ENCODE assay signal across 8 mouse cellular contexts in the genomic region with DNA sequence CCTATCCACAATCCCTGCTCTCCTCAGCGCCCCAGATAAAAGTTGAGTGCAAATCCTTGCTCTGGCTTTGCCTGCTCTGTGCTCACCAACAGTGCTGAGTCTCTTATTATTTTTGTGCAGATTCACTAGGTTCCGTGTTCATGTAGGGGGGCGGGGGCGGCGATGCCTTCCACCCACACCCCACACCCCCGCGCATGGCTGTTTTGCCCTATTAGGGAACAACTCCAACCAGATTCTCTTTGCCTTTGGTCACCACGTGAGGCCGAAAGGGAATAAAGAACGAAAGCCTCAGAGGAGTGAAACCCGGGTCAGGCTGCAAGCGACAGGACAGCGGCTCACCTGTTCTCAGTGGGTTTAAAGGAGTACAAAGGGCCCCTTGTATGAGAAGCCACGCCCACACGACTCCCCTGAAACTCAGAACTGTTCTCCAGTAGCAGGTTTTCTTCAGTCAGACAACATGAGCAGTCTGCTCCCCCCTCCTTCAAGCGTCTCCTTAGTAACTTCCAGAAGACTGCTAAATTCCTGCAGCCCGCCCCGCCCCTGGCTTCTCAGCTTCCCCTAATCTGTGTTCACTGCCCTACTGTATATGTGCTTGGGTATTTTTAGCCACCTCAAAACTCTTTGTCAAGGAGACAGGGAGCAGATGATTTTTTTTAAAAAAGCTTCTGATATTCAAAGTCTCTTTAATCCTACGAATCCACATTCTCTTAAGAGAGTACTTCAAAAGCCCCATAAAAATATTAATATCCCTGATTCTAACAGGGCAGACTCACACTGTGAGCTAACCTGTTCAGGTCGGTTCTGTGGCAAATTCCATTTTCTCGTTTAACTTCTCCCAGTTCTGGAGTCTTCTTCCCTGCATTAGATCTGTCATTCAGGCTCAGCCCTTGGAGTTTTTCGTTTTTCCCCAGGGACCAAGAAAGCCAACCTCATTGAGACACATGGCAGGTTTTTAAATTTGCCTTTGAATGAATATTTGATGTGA.
A peak's percentile ranks its signal among the peaks of the same experiment; 100 is the strongest.
DNase-seq lines count a peak whose midpoint lies in the region; ATAC-seq and TF ChIP-seq lines count a peak whose summit lies in the region.

No protein-coding gene starts in this region.

- 0 out of 2 replicates have a peak overlapping the region, but pooled peaks have one; percentile 15 for H3K9ac ChIP-seq in limb, embryonic 15.5 days
- H3K9ac ChIP-seq in midbrain, embryonic 16.5 days (ENCODE audit: low read depth, low read length), result peak overlapping the region; percentile 55

- H3K4me1 ChIP-seq in E14TG2a.4 (replicated peaks; ENCODE audit: low read depth, low read length), result peaks cover 33% of the 10 kb centered on the region
- peaks cover 22% of the 10 kb centered on the region for H3K4me1 ChIP-seq in limb, embryonic 15.5 days
- H3K4me1 ChIP-seq in midbrain, embryonic 16.5 days (ENCODE audit: control insufficient read depth, insufficient read depth, low read length), result peaks cover 11% of the 10 kb centered on the region

- H3K27me3 ChIP-seq in E14TG2a.4 (ENCODE audit: insufficient read depth, low read length), result peaks cover 19% of the 10 kb centered on the region
- no peaks in the 10 kb centered on the region for H3K27me3 ChIP-seq in limb, embryonic 15.5 days
- H3K27me3 ChIP-seq in midbrain, embryonic 16.5 days (ENCODE audit: control insufficient read depth, insufficient read depth, low read depth, low read length), result no peaks in the 10 kb centered on the region

- ATAC-seq in limb, embryonic 15.5 days (ENCODE audit: insufficient number of reproducible peaks, low FRiP score, low TSS enrichment, low read depth), result peak; percentile 90
- peak; percentile 91 for ATAC-seq in midbrain, embryonic 16.5 days

- DNase-seq in brain, embryonic 14.5 days (ENCODE audit: low read depth), result peak; percentile 87
- peak; percentile 37 for DNase-seq in gastrocnemius, postnatal 10 days
- peak; percentile 47 for DNase-seq in hindlimb bud, embryonic 11.5 days (ENCODE audit: extremely low spot score, low read depth, low spot score)
- peak; percentile 51 for DNase-seq in testis, postnatal 14 days (ENCODE audit: low spot score)
- no peak for DNase-seq in spleen, adult 18-20 months

- 5% methylated on average over 22 of the region's 22 CpGs for WGBS in limb, embryonic 15.5 days
- 7% methylated on average over 22 of the region's 22 CpGs for WGBS in midbrain, embryonic 16.5 days

- H3K36me3 ChIP-seq in E14TG2a.4 (ENCODE audit: insufficient read depth, low read length), result no peaks in the 10 kb centered on the region
- no peaks in the 10 kb centered on the region for H3K36me3 ChIP-seq in limb, embryonic 15.5 days
- no peaks in the 10 kb centered on the region for H3K36me3 ChIP-seq in midbrain, embryonic 16.5 days (ENCODE audit: control insufficient read depth, insufficient read depth, low read length)

- H3K4me2 ChIP-seq in limb, embryonic 15.5 days, result peak overlapping the region; percentile 65
- H3K4me2 ChIP-seq in midbrain, embryonic 16.5 days (ENCODE audit: low read length), result peak overlapping the region; percentile 75

- peak overlapping the region; percentile 50 for H3K4me3 ChIP-seq in E14TG2a.4 (replicated peaks; ENCODE audit: low read length)
- peak overlapping the region; percentile 35 for H3K4me3 ChIP-seq in limb, embryonic 15.5 days
- peak overlapping the region; percentile 35 for H3K4me3 ChIP-seq in midbrain, embryonic 16.5 days (ENCODE audit: low read depth, low read length)

- no peak for TF ChIP-seq POLR2A in brain, embryonic 14.5 days (IDR thresholded peaks at IDR 0.05; ENCODE audit: borderline replicate concordance, extremely low read depth, insufficient read depth, insufficient read length, poor library complexity, severe bottlenecking)

- H3K9me3 ChIP-seq in E14TG2a.4 (ENCODE audit: low read length), result no peaks in the 10 kb centered on the region
- no peaks in the 10 kb centered on the region; the same call in 1 of the 2 replicates for H3K9me3 ChIP-seq in limb, embryonic 15.5 days
- H3K9me3 ChIP-seq in midbrain, embryonic 16.5 days (replicated peaks; ENCODE audit: control insufficient read depth, low read length, poor library complexity, severe bottlenecking), result no peaks in the 10 kb centered on the region

- TF ChIP-seq CTCF in E14TG2a.4 (conservative IDR thresholded peaks at IDR 0.05; ENCODE audit: low read length), result no peak
- no peak for TF ChIP-seq CTCF in brain, embryonic 14.5 days (IDR thresholded peaks at IDR 0.05; ENCODE audit: borderline replicate concordance, extremely low read depth, insufficient read depth, insufficient read length)

- H3K27ac ChIP-seq in limb, embryonic 15.5 days, result peak overlapping the region; percentile 89
- peak overlapping the region; percentile 74 for H3K27ac ChIP-seq in midbrain, embryonic 16.5 days (ENCODE audit: low read length)

Comparison
In these comparisons a context has a peak if more than half of its experiments do, and no peak if none do; other contexts are left out.
1. DNase-seq: peak in brain, embryonic 14.5 days (single experiment), gastrocnemius, postnatal 10 days (single experiment), hindlimb bud, embryonic 11.5 days (single experiment) and testis, postnatal 14 days (single experiment); none in spleen, adult 18-20 months (0 of 2).
2. Peak in every context shown above with its lines, with median percentiles within 50 percentile points of each other: H3K4me3 ChIP-seq.